Mouse (Mus musculus): Measurements from ENCODE around the gene Otulinl.

Otulinl gene

DNA sequence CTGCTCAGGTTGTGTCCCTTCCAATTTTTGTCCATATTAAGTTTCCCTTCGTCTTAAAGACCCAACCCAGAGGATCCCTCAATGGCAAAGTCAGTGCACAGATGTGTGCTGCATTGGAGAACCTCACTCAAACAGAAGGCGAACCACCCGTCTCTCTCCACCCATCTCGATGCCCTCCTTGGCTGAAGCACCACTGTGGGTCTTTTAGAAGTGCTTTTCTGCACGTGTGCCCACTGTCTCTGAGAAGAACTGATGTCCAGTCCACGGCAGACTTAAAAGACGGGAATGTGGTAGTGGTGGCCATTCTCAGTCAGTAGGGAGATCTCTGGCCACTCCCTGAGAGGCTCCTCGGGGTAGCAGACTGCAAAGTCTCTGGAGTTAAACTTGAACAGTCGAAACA lies 24.8 kb downstream of the Otulinl start:
- no peak for DNase-seq (ENCODE audit: low read depth)

DNA sequence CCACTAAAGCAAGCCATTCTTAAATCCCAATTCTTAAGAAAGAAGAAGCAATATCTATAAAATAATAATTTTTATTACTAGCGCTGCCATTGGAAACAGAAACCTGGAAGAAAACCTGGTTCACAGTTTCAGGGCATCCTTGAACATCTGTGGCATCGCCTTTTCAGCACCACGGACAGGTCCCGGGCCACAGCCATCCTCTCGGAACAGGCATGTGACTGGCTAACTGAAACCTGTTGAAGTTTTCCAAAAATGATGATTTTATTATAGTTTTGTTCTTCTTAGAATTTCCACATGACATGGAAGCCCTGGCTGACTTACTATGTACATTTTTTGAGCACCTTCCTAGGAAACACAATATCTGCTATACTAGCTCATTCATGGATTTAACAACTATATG lies 26.4 kb downstream of the Otulinl start:
- DNase-seq (ENCODE audit: low read depth): no peak

DNA sequence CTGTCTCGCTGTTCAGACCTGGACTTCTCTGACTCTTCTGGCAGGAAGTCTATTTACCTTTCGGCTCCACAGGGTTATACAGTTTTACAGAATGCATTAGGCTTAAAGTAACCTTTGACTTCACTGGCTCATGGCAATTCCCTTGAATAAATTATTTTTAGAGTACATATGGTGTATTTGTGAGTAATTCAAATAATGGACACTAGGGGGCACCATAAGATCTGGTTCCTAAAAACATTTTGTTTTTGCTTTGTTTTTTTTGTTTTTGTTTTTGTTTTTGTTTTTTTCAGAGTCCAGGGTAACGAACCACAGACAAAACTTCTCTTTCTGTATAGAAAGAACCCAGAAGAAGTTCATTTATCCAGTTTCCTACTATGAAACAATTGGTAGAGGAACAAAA lies 33.7 kb downstream of the Otulinl start:
- DNase-seq (ENCODE audit: low read depth): no peak

DNA sequence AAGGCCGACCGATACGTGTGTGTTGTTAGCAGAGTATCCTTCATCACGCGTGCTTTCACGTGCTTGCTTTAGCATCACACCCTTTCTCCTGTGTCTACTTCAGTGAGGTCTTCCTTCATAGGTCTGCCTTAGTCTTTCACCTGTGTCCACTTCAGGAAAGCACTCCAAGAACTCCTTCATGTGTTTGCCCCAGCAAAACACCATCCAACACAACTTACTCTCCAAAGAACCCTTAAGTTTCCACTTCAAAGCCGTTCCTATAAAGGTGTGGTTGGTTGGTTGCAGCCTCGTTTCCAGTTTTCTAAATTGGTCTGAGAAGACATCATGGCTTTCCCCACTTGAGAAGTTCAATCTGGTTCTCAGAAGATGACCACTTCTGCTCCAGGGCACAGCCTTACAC lies 34.7 kb downstream of the Otulinl start:
- DNase-seq (ENCODE audit: low read depth): no peak

DNA sequence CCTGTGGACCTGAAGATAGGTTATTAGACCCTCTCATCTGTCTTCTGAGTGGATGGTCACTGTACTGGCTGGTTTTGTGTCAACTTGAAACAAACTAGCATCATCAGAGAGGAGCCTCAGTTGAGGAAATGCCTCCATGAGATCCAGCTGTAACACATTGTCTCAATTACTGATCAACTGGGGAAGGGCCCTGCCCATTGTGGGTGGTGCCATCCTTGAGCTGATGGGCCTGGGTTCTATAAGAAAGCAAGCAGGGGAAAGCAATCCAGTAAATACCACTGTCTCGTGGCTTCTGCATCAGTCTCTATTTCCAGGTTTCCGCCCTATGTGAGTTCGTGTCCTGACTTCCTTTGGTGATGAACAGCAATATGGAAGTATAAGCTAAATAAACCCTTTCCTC lies 36.1 kb downstream of the Otulinl start:
- no peak for DNase-seq (ENCODE audit: low read depth)

DNA sequence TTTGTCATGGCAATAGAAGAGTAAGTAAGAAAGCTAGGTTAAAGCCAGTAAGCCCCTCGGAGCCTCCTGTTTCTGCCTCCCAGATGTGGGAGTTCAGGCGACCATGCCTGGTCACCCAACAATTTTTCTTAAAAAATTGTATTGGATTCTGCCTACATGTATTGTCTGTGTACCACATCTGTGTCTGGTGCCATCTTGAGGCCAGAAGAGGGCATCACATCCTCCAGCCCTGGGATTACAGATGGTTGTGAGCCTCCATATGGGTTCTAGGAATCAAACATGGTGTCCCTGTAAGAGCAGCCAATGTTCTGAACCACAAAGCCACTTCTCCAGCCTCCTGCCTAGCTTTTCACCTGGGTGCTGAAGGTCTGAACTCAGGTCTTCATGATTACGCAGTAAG lies 38.5 kb downstream of the Otulinl start:
- no peak for DNase-seq (ENCODE audit: low read depth)

DNA sequence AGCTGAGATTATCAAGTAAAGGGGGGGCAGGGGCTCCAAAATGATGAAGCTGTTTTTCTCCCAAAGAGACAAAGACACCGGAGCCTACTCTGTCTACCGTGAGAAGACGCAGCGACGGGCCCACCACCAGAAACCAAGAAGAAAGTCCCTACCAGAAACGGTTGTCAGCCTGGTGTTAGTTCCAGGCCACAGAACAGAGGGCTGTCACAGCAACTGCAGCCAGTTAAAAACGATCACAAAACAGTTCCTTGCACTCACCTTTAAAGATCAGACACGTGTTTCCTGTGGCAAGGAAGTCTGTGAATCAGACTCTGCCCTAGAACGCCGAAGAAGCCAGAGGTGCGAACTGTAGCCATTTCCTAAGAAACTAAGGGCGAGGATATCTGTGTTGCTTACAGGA lies 40.2 kb downstream of the Otulinl start:
- DNase-seq (ENCODE audit: low read depth): no peak

DNA sequence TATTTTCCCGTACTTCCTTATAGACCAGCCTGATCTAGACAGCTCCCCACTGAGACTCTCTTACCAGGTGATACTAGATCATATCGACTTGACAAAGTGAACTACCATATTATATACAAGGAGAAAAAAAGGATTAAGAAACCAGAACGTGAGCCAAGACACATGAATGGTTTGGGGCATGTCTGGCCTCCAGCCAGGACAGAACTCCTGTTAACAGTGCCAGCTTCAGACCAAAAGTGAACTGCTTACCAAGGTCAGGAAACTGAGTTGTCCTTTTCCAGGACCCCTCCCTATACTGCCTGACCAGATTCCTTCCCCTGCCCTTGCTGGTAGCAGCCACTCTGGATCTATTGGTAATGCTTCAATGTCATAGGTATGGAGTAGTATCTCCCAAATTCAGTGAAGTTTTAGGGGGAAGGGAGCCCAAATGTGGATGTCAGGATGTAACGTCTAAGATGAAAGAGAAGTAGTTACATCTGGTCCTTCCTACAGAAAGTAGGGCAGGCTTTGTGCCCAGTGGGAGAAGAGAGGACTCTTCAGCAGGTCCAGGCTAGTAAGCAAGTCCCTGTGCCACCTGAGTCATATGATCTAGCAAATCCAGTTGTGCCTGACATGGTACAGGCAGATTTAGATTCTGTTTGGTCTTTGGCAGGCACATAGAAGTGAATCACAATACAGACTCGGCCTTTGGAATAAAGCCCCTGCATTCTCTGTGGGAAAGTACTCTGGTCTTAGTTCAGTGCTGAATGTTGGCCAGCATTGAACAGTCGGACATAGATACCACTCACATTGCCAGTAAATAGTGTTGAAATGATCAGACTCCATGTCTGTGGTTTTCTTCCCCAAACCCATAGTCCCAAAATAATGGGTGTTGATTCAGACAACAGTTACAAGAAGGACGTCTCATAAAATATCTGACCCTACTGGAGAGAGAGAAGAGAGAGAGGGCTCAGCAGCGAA lies 47.2 kb downstream of the Otulinl start:
- DNase-seq (ENCODE audit: low read depth): no peak

DNA sequence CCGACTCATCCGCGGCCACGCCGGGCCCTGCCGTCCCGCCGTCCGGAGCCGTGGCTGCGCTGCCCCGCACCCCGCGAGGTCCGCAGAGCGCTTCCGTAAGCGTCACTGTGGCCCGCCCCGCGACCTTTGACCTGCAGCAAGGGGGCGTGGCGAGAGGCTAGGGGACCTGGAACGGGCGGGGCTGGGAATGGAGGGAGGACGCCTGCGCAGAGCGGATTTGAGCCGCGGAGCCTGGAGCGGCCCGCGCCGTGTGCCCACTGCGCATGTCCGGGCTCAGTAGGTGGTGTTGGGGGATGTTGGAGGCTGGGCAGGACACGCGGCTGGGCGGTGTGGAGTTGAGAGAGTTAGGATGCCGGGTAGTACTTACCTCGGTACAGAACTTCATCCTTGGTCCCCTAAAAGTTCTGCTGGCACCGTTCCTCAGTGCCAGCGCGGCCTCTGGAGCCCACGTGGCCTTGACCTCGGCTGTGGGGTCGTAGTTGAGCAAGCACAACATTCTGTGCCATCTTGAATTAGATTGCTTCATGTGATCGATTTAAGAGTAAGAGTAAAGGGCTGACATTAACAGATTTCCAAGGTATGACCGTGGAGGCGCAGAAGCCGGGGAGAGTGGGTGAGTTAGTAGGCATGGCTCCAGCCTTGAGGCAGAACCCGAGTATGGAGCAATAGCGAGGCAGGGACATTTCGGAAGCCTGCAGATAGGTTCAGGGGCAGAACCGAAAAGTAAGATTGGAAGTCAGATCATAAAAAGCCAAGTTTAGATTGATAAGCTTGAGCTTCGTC lies 50.6 kb downstream of the Otulinl start, which contains the start of gene Otulin:
Otulin (minus strand) TSS at position 93 of the 783 bp plus-strand sequence.
- peak; percentile 93 for DNase-seq (ENCODE audit: low read depth)

DNA sequence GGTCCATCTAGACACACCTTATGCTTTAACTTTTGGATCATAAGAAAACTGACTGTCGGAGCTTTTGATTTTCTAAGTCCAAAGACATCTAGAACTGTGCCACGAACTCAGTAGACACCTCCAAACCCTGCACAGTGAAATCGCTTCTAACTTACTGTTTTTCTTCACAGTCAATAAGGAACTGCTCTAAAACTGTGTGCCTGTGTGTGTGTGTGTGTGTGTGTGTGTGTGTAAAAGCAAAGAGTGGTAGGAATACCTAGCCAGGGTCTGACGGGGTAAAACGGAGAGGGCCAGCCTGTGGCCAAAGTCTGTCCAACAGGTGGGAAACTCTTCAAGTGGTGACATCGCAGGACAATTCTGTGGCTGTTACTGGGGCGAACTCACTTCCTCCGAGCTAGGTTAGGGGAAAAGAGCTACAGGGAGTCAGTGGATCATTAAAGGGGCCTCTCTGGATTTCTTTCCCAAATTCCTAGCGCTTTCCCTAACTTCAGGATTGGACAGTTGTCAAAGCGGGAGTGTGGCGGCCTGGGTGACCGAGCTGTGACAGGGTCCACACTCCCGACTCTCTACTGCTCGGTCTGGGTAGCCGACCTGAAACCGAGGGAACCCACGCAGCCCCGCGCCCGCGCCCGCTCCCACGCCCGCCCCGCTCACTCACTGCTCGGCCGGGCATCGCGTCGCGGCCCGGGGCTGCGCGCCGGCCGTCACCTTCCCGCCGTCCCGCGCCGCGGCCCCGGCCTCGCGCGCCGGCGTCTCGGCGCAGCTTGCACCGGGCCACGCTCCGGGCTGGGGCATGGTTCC lies 51.4 kb downstream of the Otulinl start:
- no peak for DNase-seq (ENCODE audit: low read depth)

DNA sequence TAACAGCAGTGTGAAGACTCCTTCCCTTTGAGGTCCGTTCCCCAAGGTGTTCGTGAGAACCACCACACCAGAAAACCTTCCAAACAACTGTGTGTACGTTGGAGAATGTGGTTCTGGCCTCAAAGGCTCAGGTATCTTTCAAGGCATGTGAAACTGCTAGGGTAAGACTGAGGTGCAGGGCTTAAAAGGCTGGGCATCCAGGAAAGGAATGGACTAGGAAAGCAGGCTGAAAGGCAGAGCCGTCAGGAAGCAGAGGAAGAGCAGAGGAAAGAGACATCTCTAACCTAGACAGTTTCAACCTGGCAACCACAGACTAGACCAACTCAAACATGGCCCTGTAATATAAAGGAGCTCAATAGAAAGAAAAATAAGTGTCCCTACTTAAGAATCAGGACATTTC lies 52.3 kb downstream of the Otulinl start:
- no peak for DNase-seq (ENCODE audit: low read depth)

DNA sequence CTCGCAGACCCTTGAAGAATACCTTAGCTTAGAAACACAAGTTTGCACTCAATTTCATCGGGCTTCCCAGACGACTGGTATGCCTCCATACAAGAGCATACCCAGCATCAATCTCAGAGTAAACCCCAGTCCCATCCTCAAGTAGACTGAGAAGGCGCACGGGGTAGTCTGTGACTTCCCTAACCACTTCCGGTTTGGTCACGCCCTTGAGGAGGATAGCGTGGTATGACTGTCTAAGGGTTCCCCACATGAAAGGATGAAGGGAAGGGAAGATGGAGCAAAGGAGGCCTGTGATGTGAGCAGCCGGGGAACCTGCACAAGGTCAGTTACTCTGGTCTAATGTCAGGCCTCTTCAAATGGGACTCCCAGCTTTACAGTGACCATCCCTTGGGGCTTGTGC lies 53.6 kb downstream of the Otulinl start:
- DNase-seq (ENCODE audit: low read depth): no peak

DNA sequence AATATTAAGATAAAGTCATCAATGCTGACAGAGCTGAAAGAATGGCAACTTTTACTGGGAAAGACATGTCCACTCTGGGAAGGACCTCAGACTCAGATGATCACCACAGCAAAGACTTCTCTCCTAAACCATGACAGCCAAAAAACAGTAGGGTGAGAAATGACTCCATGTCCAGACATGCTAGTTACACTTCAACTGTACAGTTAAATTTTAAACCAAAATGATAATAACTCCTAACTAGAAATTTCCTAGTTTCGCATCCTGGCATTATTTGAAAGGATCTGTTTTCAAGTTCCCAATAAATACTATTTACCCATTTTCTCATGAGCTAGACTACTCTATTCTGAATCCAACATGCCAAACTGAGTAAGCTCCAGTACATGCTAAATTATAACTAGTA lies 55.1 kb downstream of the Otulinl start:
- DNase-seq (ENCODE audit: low read depth): no peak

DNA sequence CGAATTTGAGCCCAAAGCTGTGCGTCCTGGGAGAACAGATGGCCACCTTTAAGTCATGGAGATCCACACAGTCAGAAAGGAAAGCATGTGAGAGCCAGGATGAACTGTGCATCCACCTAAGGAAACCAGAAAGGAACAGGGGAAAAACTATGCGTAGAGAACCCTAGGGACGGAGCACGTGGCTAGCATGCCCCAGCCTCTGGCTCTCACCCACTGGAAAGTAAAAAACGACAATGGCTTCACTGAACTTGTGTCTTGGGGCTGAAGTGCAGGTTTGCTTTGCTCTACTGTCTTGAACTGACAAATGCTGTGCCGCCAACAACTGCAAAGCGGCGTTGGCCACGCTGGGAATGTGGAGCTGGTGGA lies 55.5 kb downstream of the Otulinl start:
- DNase-seq (ENCODE audit: low read depth): no peak

DNA sequence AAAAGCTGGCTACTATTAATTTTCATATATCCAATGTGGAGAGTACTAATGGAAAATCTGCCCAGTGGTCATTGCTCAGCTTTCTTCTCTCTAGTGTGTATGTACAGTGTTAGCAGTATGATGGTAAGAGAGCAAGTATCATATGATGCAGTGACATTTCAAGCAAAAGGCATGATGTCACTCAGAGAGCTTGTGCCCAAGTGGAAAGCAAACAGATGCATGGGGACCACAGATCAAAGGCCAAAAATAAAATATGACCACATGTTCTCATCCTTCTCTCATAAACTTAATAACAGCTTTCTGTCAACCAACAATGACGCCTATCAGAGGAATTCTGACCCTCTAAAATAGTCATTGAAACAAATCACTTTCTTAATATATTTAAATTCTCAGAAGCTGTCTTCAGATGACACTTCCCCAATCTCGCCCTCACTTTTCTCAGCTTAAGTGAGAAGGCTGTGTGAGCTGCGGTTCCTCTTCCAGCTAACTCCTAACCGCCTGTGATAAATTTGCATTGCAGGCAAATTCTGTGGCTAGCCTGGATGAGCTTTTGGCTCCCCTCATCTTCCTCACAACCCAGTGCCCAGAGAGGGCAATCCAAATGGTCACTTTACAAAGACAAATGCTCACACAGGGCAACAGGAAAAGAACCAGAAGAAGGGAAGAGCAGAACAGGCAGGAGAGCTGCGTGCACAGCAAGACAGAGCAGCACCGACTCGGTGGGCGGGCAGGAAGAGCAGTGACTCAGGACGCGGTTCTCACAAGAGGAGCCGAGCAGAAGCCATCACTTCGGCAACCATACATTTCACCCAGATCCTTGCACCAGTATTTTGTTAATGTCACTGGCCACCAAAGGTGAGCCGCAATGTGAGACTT lies 56.1 kb downstream of the Otulinl start:
- DNase-seq (ENCODE audit: low read depth): no peak

DNA sequence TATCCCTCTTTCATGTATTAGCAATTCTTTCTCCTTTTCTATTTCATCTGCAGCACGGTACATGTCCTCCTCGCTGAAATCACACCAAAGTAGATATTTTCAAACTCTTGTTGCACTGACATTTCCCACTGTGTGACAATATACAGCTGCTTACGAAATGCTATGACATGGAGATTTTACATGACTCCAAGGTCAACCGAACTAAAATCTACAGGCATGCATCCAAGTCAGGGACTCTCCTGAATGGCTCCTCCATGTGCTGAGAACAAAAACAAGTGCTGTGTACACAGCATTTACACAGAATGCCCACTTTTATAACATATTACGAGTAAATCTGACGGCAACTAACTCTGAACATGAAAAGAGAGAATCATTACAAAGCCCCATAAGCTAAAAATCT lies 58.1 kb downstream of the Otulinl start:
- no peak for DNase-seq (ENCODE audit: low read depth)

DNA sequence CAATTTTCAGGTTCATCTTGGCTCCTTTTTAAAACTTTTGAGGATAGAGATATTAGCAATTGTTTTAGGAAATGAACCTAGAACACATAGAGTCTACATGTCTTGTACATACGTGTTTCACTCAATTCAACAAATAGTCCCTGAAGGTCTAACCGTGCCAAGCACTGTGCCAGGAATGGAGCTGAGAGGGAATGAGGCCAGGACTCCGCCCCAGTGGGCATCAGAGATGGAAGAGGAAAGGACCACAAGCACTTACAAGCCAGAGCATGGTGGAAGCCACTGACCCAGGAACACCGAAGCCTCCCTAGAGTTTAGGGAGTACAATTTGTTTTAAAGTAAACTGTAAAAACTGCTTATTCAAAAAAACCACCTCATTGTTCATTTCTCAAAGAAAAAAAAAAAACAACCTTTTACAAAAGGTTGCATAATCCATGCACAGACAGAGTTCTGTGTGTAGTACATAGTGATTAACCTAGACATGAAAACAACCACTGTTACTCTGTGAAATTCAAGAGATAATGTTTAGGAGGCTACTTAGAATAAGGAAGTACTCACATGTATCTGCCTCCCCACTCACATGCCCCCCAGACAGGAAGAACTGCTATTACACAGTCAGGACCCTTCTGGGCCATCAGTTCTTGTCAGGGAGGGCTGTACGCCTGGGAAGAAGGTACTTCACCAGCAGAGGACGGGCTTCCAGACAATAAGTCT lies 60.7 kb downstream of the Otulinl start:
- no peak for DNase-seq (ENCODE audit: low read depth)

DNA sequence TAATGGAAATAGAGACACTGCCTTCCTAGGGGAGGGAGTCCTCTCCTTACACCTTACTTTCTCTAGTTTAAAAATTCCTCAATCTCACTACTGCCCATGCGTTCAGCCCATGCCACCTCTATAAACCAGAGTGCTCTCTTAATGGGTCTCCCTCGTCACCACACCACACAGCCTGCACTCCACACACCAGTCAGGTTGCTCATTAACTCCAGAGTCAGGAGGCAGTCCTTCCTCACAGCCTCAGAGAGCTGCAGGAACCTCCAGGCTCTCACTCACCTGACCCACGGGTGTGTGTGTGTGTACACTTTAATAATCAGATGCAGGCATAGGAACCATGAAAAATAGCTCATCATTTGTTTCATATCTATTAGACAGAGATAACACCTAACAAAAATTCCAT lies 61.7 kb downstream of the Otulinl start:
- DNase-seq (ENCODE audit: low read depth): no peak

DNA sequence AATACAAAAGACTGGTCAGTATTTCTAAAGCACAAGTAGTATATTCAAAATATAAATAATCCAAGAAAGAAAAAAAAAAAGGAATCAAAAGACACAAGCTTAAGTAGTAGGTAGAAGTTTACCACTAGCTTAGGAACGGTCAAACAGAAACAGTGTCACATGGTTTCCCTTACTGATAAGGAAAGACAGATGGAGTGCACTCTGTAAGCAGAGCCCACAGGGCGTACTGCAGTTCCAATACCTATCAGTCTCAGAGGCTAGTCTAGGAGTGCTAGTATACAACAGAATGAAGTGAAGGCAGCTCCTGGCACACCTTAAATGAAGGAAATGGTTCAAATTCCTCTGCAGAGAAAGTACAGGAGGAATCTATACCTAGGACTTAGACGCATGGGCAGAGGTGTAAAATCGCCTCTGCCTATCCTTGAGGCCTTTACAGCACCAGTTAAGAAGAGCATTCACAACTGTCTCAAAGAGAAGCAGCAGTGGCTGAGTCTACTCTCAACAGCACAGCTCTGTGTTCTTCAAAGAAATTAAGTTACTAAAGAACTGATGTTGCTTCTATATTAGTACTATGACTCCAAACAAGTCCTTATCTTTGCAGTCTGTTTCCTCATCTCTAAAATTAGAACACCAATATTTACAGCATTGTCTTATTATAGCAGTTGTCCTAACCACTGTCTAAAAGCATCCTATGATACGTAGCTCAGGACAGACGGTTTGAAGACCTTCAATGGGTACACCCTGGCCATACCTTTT lies 62.4 kb downstream of the Otulinl start:
- DNase-seq (ENCODE audit: low read depth): no peak

DNA sequence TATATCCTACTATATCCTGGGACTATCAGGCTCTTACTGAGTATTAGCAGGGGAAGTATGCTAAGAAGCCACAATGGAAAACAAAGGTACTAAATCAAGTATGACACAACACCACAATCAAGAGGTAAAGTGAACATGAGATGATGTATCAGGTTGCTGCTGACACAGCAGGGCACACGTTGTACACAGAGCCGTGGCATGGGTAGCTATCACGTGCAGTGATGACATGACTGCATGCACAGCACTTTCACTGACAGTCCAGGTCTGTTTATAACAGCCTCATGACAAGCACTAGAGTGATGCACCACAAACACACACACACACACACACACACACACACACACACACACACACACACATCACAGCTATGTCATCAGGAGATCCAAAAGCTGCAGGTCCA lies 64.2 kb downstream of the Otulinl start:
- no peak for DNase-seq (ENCODE audit: low read depth)

Measured in c-Kit-positive CD71-positive TER-119-negative erythroid progenitor cells, embryonic 14.5 days (primary cell).